In the genomic region with DNA sequence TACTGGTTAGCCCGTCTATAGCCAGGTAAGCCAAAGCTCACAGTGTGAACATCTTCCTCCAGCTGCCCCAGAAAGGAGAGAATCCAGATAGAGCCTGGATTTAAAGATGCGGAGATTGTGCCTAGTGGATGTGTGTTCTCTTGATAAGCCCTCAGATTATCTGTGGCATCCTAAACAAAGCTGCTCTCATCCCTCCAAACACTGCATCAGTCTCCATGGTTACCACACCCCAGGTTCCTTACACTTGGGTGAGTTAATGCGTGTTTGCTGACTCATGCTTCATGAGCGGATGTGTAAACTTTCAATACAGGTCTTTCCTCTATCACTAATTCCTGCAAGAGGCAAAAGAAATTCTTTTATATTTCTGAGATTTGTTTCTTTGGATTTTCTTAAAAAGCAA, we compare ENCODE assay signal across 22 mouse cellular contexts. TPM values are rescaled to one million over a fixed set of nuclear protein-coding genes. Genes with fewer than 3 reads are reported as not detected.
DNase-seq lines count a peak whose midpoint lies in the region; ATAC-seq lines count a peak whose summit lies in the region.
"Had no signal": no experiment of that assay in that cellular context is flagged by ENCODE, and none has a peak within 500 bp of the region (broad histone marks: within the 10 kb centered on the region; RNA-seq: fewer than 3 reads in every experiment).

No protein-coding gene starts in this region.

- H3K36me3 ChIP-seq in midbrain, embryonic 10.5 days, result no peaks in the 10 kb centered on the region
- H3K36me3 ChIP-seq in midbrain, embryonic 16.5 days (ENCODE audit: control insufficient read depth, insufficient read depth, low read length), result no peaks in the 10 kb centered on the region
- H3K36me3 ChIP-seq: heart, embryonic 13.5 days; hindbrain, embryonic 12.5 days; limb, embryonic 12.5 days; liver, embryonic 15.5 days had no signal

- no peak overlapping the region for H3K4me3 ChIP-seq in midbrain, embryonic 10.5 days
- H3K4me3 ChIP-seq in midbrain, embryonic 16.5 days (ENCODE audit: low read depth, low read length), result no peak overlapping the region
- H3K4me3 ChIP-seq: heart, embryonic 13.5 days; hindbrain, embryonic 12.5 days; limb, embryonic 12.5 days; liver, embryonic 15.5 days; myocyte had no signal

- no peak for ATAC-seq in midbrain, embryonic 16.5 days
- peak; percentile 37; the same call in 1 of the 2 replicates for ATAC-seq in megakaryocyte progenitor cell, adult 5-6 weeks (replicated peaks; ENCODE audit: poor library complexity)

- no peaks in the 10 kb centered on the region for H3K9me3 ChIP-seq in midbrain, embryonic 10.5 days (replicated peaks)
- no peaks in the 10 kb centered on the region for H3K9me3 ChIP-seq in midbrain, embryonic 16.5 days (replicated peaks; ENCODE audit: control insufficient read depth, low read length, poor library complexity, severe bottlenecking)
- H3K9me3 ChIP-seq: heart, embryonic 13.5 days; hindbrain, embryonic 12.5 days; limb, embryonic 12.5 days; liver, embryonic 15.5 days had no signal

- peak; percentile 27 to 42 for DNase-seq in cerebellum, postnatal 14 days
- no peak for DNase-seq in cerebellum, adult 18-20 months
- peak; percentile 28 for DNase-seq in midbrain, embryonic 10.5 days (ENCODE audit: low spot score)
- DNase-seq in Muller cell, postnatal 12 days (ENCODE audit: inconsistent ontology term), result peak; percentile 91
- no peak for DNase-seq in layer of hippocampus, adult 11-12 months (ENCODE audit: low spot score)
- DNase-seq in natural killer cell, adult 2 months (ENCODE audit: low spot score in 2 of 2), result no peak
- DNase-seq: cerebellum, adult 9-11 months; gastrocnemius, postnatal 14 days; kidney, adult 11 months; kidney, postnatal 14 days had no signal

- 26% methylated on average over 4 of the region's 4 CpGs for WGBS in midbrain, embryonic 10.5 days
- 14% methylated on average over 4 of the region's 4 CpGs for WGBS in midbrain, embryonic 16.5 days

- no peak overlapping the region for H3K9ac ChIP-seq in midbrain, embryonic 16.5 days (ENCODE audit: low read depth, low read length)
- H3K9ac ChIP-seq: heart, embryonic 13.5 days; hindbrain, embryonic 12.5 days; limb, embryonic 12.5 days; liver, embryonic 15.5 days had no signal

- no peak overlapping the region for H3K4me2 ChIP-seq in midbrain, embryonic 16.5 days (ENCODE audit: low read length)
- H3K4me2 ChIP-seq: heart, embryonic 13.5 days; hindbrain, embryonic 12.5 days; limb, embryonic 12.5 days; liver, embryonic 15.5 days had no signal

- no peaks in the 10 kb centered on the region for H3K27me3 ChIP-seq in midbrain, embryonic 10.5 days (ENCODE audit: low read depth, poor library complexity, severe bottlenecking)
- H3K27me3 ChIP-seq in midbrain, embryonic 16.5 days (ENCODE audit: control insufficient read depth, insufficient read depth, low read depth, low read length), result no peaks in the 10 kb centered on the region
- H3K27me3 ChIP-seq: hindbrain, embryonic 12.5 days; limb, embryonic 12.5 days had no signal

- peaks cover 12% of the 10 kb centered on the region for H3K4me1 ChIP-seq in midbrain, embryonic 10.5 days
- no peaks in the 10 kb centered on the region for H3K4me1 ChIP-seq in midbrain, embryonic 16.5 days (ENCODE audit: control insufficient read depth, insufficient read depth, low read length)
- H3K4me1 ChIP-seq: hindbrain, embryonic 12.5 days; limb, embryonic 12.5 days; liver, embryonic 15.5 days had no signal

- H3K27ac ChIP-seq in midbrain, embryonic 10.5 days (replicated peaks), result no peak overlapping the region
- H3K27ac ChIP-seq in midbrain, embryonic 16.5 days (ENCODE audit: low read length), result no peak overlapping the region
- H3K27ac ChIP-seq: heart, embryonic 13.5 days; hindbrain, embryonic 12.5 days; limb, embryonic 12.5 days; liver, embryonic 15.5 days; macrophage; stomach, postnatal 0 days had no signal

RNA-seq across cellular contexts. Expression of gene Spata45, which starts 0.8 kb away (rescaled TPM):
- polyA plus RNA-seq in midbrain, embryonic 10.5 days (2016; fragmentation: Nextera tagmentation; extraction: Ambion mirVana), result not detected in 2 replicates
- polyA plus RNA-seq in midbrain, embryonic 16.5 days (2015; fragmentation: Nextera tagmentation; extraction: Ambion mirVana), result not detected in 2 replicates
- total RNA-seq in megakaryocyte progenitor cell, adult 5-6 weeks (2015), result not detected in 2 replicates
- not detected in 2 replicates for total RNA-seq in megakaryocyte progenitor cell, adult 5-6 weeks (2017)
- total RNA-seq: adrenal gland, adult 18-20 months; gastrocnemius, postnatal 14 days; layer of hippocampus, postnatal 14 days had no signal
- polyA plus RNA-seq: heart, embryonic 13.5 days; hindbrain, embryonic 12.5 days; limb, embryonic 12.5 days; liver, embryonic 15.5 days; macrophage; myocyte; spleen, adult 2 months; stomach, postnatal 0 days had no signal

RNA-seq across cellular contexts. Expression of gene Flvcr1, which starts 9.7 kb away (rescaled TPM):
- polyA plus RNA-seq in midbrain, embryonic 10.5 days (2016; fragmentation: Nextera tagmentation; extraction: Ambion mirVana), result 8.3 and 8.6 TPM in 2 replicates
- polyA plus RNA-seq in midbrain, embryonic 16.5 days (2015; fragmentation: Nextera tagmentation; extraction: Ambion mirVana), result 7.8 and 7.9 TPM in 2 replicates
- 29.9 and 30.6 TPM in 2 replicates for total RNA-seq in megakaryocyte progenitor cell, adult 5-6 weeks (2015)
- 21.7 and 24.9 TPM in 2 replicates for total RNA-seq in megakaryocyte progenitor cell, adult 5-6 weeks (2017)

RNA-seq across cellular contexts. Expression of gene Tatdn3, which starts 27.1 kb away (rescaled TPM):
- 10.4 and 11.1 TPM in 2 replicates for polyA plus RNA-seq in midbrain, embryonic 10.5 days (2016; fragmentation: Nextera tagmentation; extraction: Ambion mirVana)
- 14.1 and 16.7 TPM in 2 replicates for polyA plus RNA-seq in midbrain, embryonic 16.5 days (2015; fragmentation: Nextera tagmentation; extraction: Ambion mirVana)
- 12.9 and 19.3 TPM in 2 replicates for total RNA-seq in megakaryocyte progenitor cell, adult 5-6 weeks (2015)
- 18.0 and 19.5 TPM in 2 replicates for total RNA-seq in megakaryocyte progenitor cell, adult 5-6 weeks (2017)

RNA-seq across cellular contexts. Expression of gene Nsl1, which starts 27.2 kb away (rescaled TPM):
- polyA plus RNA-seq in midbrain, embryonic 10.5 days (2016; fragmentation: Nextera tagmentation; extraction: Ambion mirVana), result 34.9 and 35.9 TPM in 2 replicates
- polyA plus RNA-seq in midbrain, embryonic 16.5 days (2015; fragmentation: Nextera tagmentation; extraction: Ambion mirVana), result 2.4 and 3.2 TPM in 2 replicates
- total RNA-seq in megakaryocyte progenitor cell, adult 5-6 weeks (2015), result 9.8 and 9.9 TPM in 2 replicates
- 16.0 and 23.1 TPM in 2 replicates for total RNA-seq in megakaryocyte progenitor cell, adult 5-6 weeks (2017)

RNA-seq across cellular contexts. Expression of gene Vash2, which starts 56.6 kb away (rescaled TPM):
- 33.1 and 44.4 TPM in 2 replicates for polyA plus RNA-seq in midbrain, embryonic 10.5 days (2016; fragmentation: Nextera tagmentation; extraction: Ambion mirVana)
- 83.8 and 86.5 TPM in 2 replicates for polyA plus RNA-seq in midbrain, embryonic 16.5 days (2015; fragmentation: Nextera tagmentation; extraction: Ambion mirVana)
- 0.05 and 0.07 TPM in 2 replicates for total RNA-seq in megakaryocyte progenitor cell, adult 5-6 weeks (2015)
- 0.07 and 0.08 TPM in 2 replicates for total RNA-seq in megakaryocyte progenitor cell, adult 5-6 weeks (2017)

Comparison
In these comparisons a context has a peak if more than half of its experiments do, and no peak if none do; other contexts are left out.
1. DNase-seq: peak in cerebellum, postnatal 14 days (2 of 2), midbrain, embryonic 10.5 days (single experiment) and Muller cell, postnatal 12 days (single experiment); none in cerebellum, adult 18-20 months (0 of 2), layer of hippocampus, adult 11-12 months (single experiment) and natural killer cell, adult 2 months (0 of 2).